Mouse (Mus musculus): ENCODE measurements around the gene Zfp992.
"Not testable (repeated sequence)": the region's sequence is repeated elsewhere in the genome, so short reads cannot be mapped to it uniquely, and the experiment has no call there.

GRCm38 (mm10) chr4:146429467-146429866 is 19.4 kb upstream of the Zfp992 start:
- TF ChIP-seq POLR2A (IDR thresholded peaks at IDR 0.05; ENCODE audit: control insufficient read depth, low read depth, low read length); CTCF (IDR thresholded peaks at IDR 0.05; ENCODE audit: control insufficient read depth, insufficient read depth, insufficient replicate concordance, low read depth, low read length): not testable (repeated sequence)

All from testis, adult 2 months (tissue).